Mouse (Mus musculus): ENCODE measurements around the gene Castor2.

The Castor2 gene

DNA sequence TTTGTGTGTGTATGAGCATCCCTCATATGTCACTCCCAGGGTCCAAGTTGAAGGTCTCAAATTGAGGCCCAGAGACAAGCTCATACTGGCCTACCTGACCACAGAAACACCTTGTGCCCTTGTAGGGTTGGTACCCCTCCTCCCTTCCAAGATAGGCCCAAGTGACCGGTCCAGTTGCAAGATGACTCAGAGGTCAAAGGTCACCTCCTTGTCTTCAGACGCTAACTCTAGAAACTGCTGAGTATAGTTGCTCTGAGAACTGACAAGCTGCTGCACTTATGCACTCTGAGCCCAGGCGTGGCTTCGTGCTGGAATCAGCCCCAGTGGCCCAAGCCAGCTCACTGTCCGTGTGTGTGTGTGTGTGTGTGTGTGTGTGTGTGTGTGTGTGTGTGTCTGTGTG lies 2.4 kb downstream of the Castor2 start:
- DNase-seq (ENCODE audit: extremely low spot score, low spot score), result peak; percentile 16

GRCm38 (mm10) chr5:134102720-134103119 lies 3.2 kb downstream of the Castor2 start:
- no peak for DNase-seq (ENCODE audit: extremely low spot score, low spot score)

- DNase-seq (ENCODE audit: extremely low spot score, low spot score), result no peak
Measured at GRCm38 (mm10) chr5:134105829-134106228, 6.3 kb downstream of the Castor2 start.

GRCm38 (mm10) chr5:134114981-134115380 lies 15.5 kb downstream of the Castor2 start:
- no peak for DNase-seq (ENCODE audit: extremely low spot score, low spot score)

GRCm38 (mm10) chr5:134115639-134116259 lies 16.2 kb downstream of the Castor2 start:
- DNase-seq (ENCODE audit: extremely low spot score, low spot score), result no peak

- DNase-seq (ENCODE audit: extremely low spot score, low spot score), result no peak
Measured at GRCm38 (mm10) chr5:134118798-134119407, 19.4 kb downstream of the Castor2 start.

- no peak for DNase-seq (ENCODE audit: extremely low spot score, low spot score)
Measured at GRCm38 (mm10) chr5:134119481-134120120, 20.1 kb downstream of the Castor2 start.

GRCm38 (mm10) chr5:134120135-134120534 lies 20.6 kb downstream of the Castor2 start:
- DNase-seq (ENCODE audit: extremely low spot score, low spot score), result no peak

DNA sequence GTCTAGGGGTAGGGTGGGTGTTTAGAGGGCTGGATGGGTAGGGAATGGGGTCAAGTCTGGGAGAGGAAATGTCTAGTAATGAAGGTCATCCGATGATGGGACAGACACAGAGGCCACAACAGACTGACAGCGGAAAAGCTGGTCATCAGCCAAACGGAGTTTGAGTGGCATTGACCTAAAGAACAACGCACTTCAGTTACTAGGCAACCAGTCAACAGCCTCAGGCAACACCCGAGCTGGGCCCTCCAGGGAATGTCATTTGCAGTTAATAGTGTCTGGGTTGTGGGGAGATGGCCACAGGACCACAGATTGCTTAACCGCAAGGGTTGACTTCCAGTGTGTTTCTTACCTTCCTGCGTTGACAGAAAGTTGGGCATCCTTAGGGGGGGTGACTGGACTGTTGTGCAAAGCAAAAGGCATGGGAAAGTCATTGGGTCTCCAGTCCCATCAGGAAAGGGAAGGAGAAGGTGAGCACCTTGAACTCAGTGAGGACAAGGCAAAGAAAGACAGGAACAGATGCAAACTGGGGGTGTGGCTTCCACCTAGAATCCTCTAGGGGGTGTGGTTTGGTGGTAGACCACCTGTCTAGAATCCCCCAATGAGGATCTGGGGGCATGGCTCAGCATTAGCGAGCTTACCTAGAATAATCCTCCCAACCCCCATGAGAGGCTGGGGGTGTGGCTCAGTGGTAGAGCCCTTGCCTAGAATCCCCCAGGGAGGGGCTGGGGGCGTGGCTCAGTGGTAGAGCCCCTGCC lies 21.8 kb downstream of the Castor2 start:
- no peak for DNase-seq (ENCODE audit: extremely low spot score, low spot score)

DNA sequence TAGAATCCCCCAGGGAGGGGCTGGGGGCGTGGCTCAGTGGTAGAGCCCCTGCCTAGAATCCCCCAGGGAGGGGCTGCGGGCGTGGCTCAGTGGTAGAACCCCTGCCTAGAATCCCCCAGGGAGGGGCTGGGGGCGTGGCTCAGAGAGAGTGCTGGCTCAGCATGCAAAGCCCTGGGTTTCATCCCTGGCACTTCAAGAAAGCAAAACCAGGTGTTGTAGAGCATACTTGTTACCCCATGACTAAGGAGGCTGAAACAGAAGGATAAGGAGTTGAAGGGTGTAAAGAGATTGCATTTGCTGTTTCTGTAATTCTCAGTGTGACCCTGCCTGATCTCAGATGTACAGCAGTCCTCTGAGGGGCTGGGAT lies 22.4 kb downstream of the Castor2 start:
- no peak for DNase-seq (ENCODE audit: extremely low spot score, low spot score)

DNA sequence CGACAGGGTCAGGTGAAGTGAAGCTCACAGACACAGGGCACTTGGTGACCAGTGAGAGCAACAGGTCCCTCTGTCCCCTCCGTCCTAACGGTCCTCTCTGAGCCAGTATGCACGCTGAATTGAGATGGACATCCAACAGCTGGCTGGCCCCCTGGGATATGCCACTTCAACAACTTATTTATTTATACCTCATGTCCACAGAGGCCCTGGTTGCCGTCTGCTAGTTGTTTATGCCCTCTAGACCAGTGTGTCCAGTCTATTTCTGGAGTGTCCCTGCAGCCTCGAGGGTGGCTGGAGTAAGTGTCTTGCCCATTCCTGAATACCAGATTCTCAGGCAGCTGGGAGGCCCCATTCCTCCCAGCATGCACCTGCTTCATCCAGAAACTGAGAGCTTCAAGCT lies 24.3 kb downstream of the Castor2 start:
- no peak for DNase-seq (ENCODE audit: extremely low spot score, low spot score)

GRCm38 (mm10) chr5:134126232-134126631 lies 26.7 kb downstream of the Castor2 start:
- no peak for DNase-seq (ENCODE audit: extremely low spot score, low spot score)

DNA sequence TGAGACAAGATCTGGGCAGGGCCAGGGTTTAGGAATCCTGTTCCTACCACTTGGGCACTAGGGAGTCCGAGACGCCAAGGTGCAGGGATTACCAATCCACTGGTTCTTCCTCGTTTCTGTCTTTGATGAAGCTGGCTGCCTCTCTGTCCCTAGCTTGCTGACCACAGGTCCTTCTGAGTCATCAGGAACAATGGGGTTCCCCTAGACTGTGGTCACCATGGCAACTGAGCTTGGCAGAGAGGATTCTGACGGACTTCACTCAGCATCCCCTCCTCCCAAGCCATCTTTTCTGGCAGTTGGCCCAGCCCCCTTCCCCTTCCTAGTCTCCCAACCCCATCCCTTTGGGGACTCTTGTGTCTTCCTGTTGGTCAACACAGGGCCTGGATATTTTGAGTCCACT lies 32.1 kb downstream of the Castor2 start:
- DNase-seq (ENCODE audit: extremely low spot score, low spot score), result no peak

DNA sequence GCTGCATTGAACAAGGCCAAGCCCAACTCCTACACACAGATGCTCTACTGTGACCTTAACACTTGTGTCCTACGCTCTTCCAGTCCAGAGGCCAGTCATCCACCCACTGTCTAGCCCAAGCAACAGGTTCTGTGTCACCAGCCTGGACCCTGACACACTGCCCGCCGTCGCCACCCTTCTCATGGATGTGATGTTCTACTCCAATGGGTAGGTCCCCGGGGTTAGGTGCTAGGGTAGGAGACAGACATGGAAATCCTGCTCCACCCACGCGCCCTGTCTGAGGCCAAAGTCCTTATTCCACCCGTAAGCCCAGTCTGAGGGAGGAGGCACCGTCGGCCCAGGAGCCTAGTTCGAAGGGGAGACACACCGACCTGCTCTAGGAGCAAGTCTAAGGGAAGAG lies 36.5 kb downstream of the Castor2 start:
- no peak for DNase-seq (ENCODE audit: extremely low spot score, low spot score)

DNA sequence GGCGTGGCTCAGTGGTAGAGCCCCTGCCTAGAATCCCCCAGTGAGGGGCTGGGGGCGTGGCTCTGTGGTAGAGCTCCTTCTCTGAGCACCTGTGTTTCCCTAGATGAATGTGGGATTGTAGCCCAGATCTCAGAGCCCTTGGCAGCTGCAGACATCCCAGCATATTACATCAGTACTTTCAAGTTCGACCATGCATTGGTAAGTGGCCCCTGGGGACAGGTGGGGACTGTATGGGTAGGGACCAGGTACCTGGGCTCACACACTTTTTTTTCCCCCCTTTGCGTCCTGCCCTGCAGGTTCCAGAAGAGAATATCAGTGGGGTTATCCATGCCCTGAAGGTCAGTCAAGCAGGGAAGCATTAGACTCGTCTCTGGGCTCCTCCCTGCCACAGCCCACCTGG lies 38.4 kb downstream of the Castor2 start:
- no peak for DNase-seq (ENCODE audit: extremely low spot score, low spot score)

- no peak for DNase-seq (ENCODE audit: extremely low spot score, low spot score)
Measured at GRCm38 (mm10) chr5:134139429-134139828, 39.9 kb downstream of the Castor2 start.

DNA sequence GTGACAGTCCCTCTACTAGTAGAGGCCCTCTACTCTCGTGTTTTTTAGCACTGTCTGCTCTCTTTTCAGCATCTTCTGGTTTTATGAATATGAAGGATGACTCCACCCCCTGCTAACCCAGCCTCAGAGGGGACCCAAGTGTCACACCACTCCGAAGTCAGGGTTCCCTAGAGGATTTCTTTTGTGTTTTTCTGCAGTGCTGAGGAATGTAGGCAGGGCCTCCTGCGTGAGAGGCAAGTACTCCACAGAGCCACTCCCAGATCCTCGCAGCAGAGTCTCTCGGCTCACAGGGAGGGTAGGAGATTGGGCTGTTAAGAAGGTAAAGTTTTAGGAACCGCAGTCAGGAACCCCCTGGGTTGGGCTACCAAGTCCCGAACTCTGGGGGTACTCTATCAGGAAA lies 41.7 kb downstream of the Castor2 start:
- DNase-seq (ENCODE audit: extremely low spot score, low spot score), result no peak

- no peak for DNase-seq (ENCODE audit: extremely low spot score, low spot score)
Measured at GRCm38 (mm10) chr5:134142381-134142780, 42.9 kb downstream of the Castor2 start.

- DNase-seq (ENCODE audit: extremely low spot score, low spot score), result no peak
Measured at GRCm38 (mm10) chr5:134144986-134145385, 45.5 kb downstream of the Castor2 start.

DNA sequence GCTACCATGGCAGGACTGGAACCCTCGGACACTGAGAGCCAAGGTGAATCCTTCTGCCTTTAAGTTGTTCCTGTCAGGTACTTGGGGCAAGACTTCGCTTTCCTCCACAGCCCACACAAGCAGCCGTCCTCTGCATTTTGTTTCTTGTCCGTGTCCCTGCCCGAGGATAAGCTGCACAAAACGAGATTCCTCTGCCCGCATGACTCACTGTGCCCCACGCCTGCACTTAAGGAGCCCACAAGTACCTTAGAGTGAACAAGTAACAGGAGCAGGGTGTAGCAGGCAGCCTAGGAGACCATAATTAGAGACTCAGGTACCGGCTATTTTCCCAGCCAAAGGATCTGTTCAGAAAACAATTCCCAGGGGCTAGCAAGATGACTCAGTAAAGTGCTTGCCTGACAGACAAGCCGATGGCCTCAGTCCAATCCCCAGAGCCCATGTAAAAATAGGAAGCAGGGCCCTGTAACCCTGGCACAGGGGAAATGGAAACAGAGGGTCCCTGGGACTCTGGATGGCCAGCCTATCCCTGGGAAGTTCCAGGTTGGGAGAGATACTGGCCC lies 47.8 kb downstream of the Castor2 start:
- no peak for DNase-seq (ENCODE audit: extremely low spot score, low spot score)

DNA sequence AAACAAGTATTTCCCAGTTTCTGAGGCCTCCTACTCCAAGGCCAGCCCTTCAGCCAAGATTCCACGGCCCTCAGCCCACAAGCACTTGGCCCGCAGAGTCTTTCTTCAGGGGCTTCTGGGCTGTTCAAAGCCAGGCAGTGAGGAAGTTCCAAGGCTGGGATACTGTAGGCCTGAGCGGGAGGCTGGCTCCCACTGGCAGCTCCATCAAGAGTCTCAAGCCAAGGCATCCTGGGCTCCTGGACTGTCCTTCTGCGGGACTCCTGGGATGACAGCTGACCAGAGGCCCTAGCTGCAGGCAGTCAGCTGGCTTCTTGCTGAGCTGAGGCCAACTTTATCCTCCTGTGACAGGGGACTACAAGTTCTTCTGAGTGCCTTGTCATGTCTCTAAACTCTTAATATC lies 48.6 kb downstream of the Castor2 start:
- DNase-seq (ENCODE audit: extremely low spot score, low spot score), result no peak

GRCm38 (mm10) chr5:134151895-134152294 lies 52.4 kb downstream of the Castor2 start:
- no peak for DNase-seq (ENCODE audit: extremely low spot score, low spot score)
